Mouse (Mus musculus): ENCODE results near the gene Cmc1. TPM values are rescaled to one million over a fixed set of nuclear protein-coding genes. Genes with fewer than 3 reads are reported as not detected.
"Not testable (repeated sequence)": the region's sequence is repeated elsewhere in the genome, so short reads cannot be mapped to it uniquely, and the experiment has no call there.

Cmc1 gene
- polyA plus RNA-seq, 1 experiment = 18.5 TPM

- H3K4me3 ChIP-seq (ENCODE audit: insufficient read depth, poor library complexity, severe bottlenecking) = no peak overlapping the region
- H3K79me2 ChIP-seq (ENCODE audit: control insufficient read depth, insufficient read depth) = no peaks in the 10 kb centered on the region
- no peak for TF ChIP-seq FOSL1 (IDR thresholded peaks at IDR 0.05; ENCODE audit: insufficient read depth, low read length, poor library complexity, severe bottlenecking)
- no peak for TF ChIP-seq USF1 (IDR thresholded peaks at IDR 0.05; ENCODE audit: low read depth)
- TF ChIP-seq CTCF (IDR thresholded peaks at IDR 0.05; ENCODE audit: control insufficient read depth, insufficient read depth, insufficient read length) = no peak
- no peak for TF ChIP-seq CEBPB (IDR thresholded peaks at IDR 0.05; ENCODE audit: low read depth)
- no peak for TF ChIP-seq MYOG (IDR thresholded peaks at IDR 0.05; ENCODE audit: control insufficient read depth, extremely low read depth, insufficient read length)
- TF ChIP-seq MYOD1 (IDR thresholded peaks at IDR 0.05; ENCODE audit: control insufficient read depth, insufficient read length, low read depth) = no peak
- TF ChIP-seq MAX (IDR thresholded peaks at IDR 0.05) = no peak
- no peaks in the 10 kb centered on the region for H3K36me3 ChIP-seq (ENCODE audit: control insufficient read depth, insufficient read depth)
- no peaks in the 10 kb centered on the region for H3K79me3 ChIP-seq (ENCODE audit: low read depth)
- H3K27me3 ChIP-seq (ENCODE audit: control insufficient read depth, insufficient read depth, insufficient read length) = no peaks in the 10 kb centered on the region
- H3ac ChIP-seq (ENCODE audit: control insufficient read depth, insufficient read length, low read depth) = no peak overlapping the region
Measured at GRCm38 (mm10) chr9:118158201-118158600, 8.2 kb upstream of the Cmc1 start.

- H3K79me3 ChIP-seq (ENCODE audit: low read depth) = no peaks in the 10 kb centered on the region
- H3K4me3 ChIP-seq (ENCODE audit: insufficient read depth, poor library complexity, severe bottlenecking) = no peak overlapping the region
- TF ChIP-seq FOSL1 (IDR thresholded peaks at IDR 0.05; ENCODE audit: insufficient read depth, low read length, poor library complexity, severe bottlenecking) = no peak
- no peak for TF ChIP-seq MAX (IDR thresholded peaks at IDR 0.05)
- no peak for TF ChIP-seq USF1 (IDR thresholded peaks at IDR 0.05; ENCODE audit: low read depth)
- no peak for TF ChIP-seq MYOD1 (IDR thresholded peaks at IDR 0.05; ENCODE audit: control insufficient read depth, insufficient read length, low read depth)
- no peak for TF ChIP-seq MYOG (IDR thresholded peaks at IDR 0.05; ENCODE audit: control insufficient read depth, extremely low read depth, insufficient read length)
- no peak for TF ChIP-seq CTCF (IDR thresholded peaks at IDR 0.05; ENCODE audit: control insufficient read depth, insufficient read depth, insufficient read length)
- no peak for TF ChIP-seq CEBPB (IDR thresholded peaks at IDR 0.05; ENCODE audit: low read depth)
- no peaks in the 10 kb centered on the region for H3K79me2 ChIP-seq (ENCODE audit: control insufficient read depth, insufficient read depth)
- H3K36me3 ChIP-seq (ENCODE audit: control insufficient read depth, insufficient read depth) = no peaks in the 10 kb centered on the region
- no peaks in the 10 kb centered on the region for H3K27me3 ChIP-seq (ENCODE audit: control insufficient read depth, insufficient read depth, insufficient read length)
- no peak overlapping the region for H3ac ChIP-seq (ENCODE audit: control insufficient read depth, insufficient read length, low read depth)
Measured at GRCm38 (mm10) chr9:118157234-118157633, 7.3 kb upstream of the Cmc1 start.

DNA sequence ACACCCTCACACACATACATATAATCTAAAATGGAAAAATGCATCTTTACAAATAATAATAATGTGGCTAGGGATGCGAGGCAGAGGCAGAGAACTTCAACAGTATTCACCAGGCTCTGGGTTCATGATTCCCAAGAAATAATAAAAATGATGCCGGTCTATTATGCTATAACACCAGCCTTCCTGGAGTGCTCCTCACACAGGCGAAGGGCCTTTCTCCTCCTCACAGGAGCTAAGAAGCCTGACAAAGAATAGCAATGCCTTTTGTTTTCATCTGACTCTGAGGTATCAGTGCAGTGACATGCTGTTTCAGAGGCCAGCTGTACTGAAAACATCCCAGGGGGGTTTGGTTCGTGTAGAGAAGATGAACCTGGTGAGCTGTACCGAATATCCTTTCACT is 4.7 kb upstream of the Cmc1 start:
- no peak for TF ChIP-seq CTCF (IDR thresholded peaks at IDR 0.05; ENCODE audit: control insufficient read depth, insufficient read depth, insufficient read length)
- no peak for TF ChIP-seq MYOD1 (IDR thresholded peaks at IDR 0.05; ENCODE audit: control insufficient read depth, insufficient read length, low read depth)
- no peak for TF ChIP-seq MYOG (IDR thresholded peaks at IDR 0.05; ENCODE audit: control insufficient read depth, extremely low read depth, insufficient read length)
- Histone ChIP-seq H3K79me3 (ENCODE audit: low read depth) (no peaks in the 10 kb centered on the region), H3K4me3 (ENCODE audit: insufficient read depth, poor library complexity, severe bottlenecking) (no peak overlapping the region), H3K79me2 (ENCODE audit: control insufficient read depth, insufficient read depth) (no peaks in the 10 kb centered on the region), H3K27me3 (ENCODE audit: control insufficient read depth, insufficient read depth, insufficient read length) (no peaks in the 10 kb centered on the region), H3ac (ENCODE audit: control insufficient read depth, insufficient read length, low read depth) (no peak overlapping the region), H3K36me3 (ENCODE audit: control insufficient read depth, insufficient read depth) (no peaks in the 10 kb centered on the region)

GRCm38 (mm10) chr9:118151221-118151507 is 1.2 kb upstream of the Cmc1 start:
- no peak overlapping the region for H3ac ChIP-seq (ENCODE audit: control insufficient read depth, insufficient read length, low read depth)
- peaks cover 14% of the 10 kb centered on the region for H3K79me2 ChIP-seq (ENCODE audit: control insufficient read depth, insufficient read depth)
- TF ChIP-seq USF1 (IDR thresholded peaks at IDR 0.05; ENCODE audit: low read depth) (no peak), MYOG (IDR thresholded peaks at IDR 0.05; ENCODE audit: control insufficient read depth, extremely low read depth, insufficient read length) (no peak), MYOD1 (IDR thresholded peaks at IDR 0.05; ENCODE audit: control insufficient read depth, insufficient read length, low read depth) (no peak)
- H3K79me3 ChIP-seq (ENCODE audit: low read depth) = no peaks in the 10 kb centered on the region
- no peaks in the 10 kb centered on the region for H3K27me3 ChIP-seq (ENCODE audit: control insufficient read depth, insufficient read depth, insufficient read length)
- H3K36me3 ChIP-seq (ENCODE audit: control insufficient read depth, insufficient read depth) = no peaks in the 10 kb centered on the region
- no peak overlapping the region for H3K4me3 ChIP-seq (ENCODE audit: insufficient read depth, poor library complexity, severe bottlenecking)

- no peak overlapping the region for H3K4me3 ChIP-seq (ENCODE audit: insufficient read depth, poor library complexity, severe bottlenecking)
- H3ac ChIP-seq (ENCODE audit: control insufficient read depth, insufficient read length, low read depth) = no peak overlapping the region
- H3K79me2 ChIP-seq (ENCODE audit: control insufficient read depth, insufficient read depth) = peaks cover 14% of the 10 kb centered on the region
- H3K36me3 ChIP-seq (ENCODE audit: control insufficient read depth, insufficient read depth) = no peaks in the 10 kb centered on the region
- H3K27me3 ChIP-seq (ENCODE audit: control insufficient read depth, insufficient read depth, insufficient read length) = no peaks in the 10 kb centered on the region
- H3K79me3 ChIP-seq (ENCODE audit: low read depth) = no peaks in the 10 kb centered on the region
- TF ChIP-seq FOSL1 (IDR thresholded peaks at IDR 0.05; ENCODE audit: insufficient read depth, low read length, poor library complexity, severe bottlenecking) (no peak), CTCF (IDR thresholded peaks at IDR 0.05; ENCODE audit: control insufficient read depth, insufficient read depth, insufficient read length) (no peak), CEBPB (IDR thresholded peaks at IDR 0.05; ENCODE audit: low read depth) (no peak), MAX (IDR thresholded peaks at IDR 0.05) (no peak), MYOD1 (IDR thresholded peaks at IDR 0.05; ENCODE audit: control insufficient read depth, insufficient read length, low read depth) (no peak), MYOG (IDR thresholded peaks at IDR 0.05; ENCODE audit: control insufficient read depth, extremely low read depth, insufficient read length) (no peak), USF1 (IDR thresholded peaks at IDR 0.05; ENCODE audit: low read depth) (no peak)
Measured at GRCm38 (mm10) chr9:118150429-118151220, 648 bp upstream of the Cmc1 start.

DNA sequence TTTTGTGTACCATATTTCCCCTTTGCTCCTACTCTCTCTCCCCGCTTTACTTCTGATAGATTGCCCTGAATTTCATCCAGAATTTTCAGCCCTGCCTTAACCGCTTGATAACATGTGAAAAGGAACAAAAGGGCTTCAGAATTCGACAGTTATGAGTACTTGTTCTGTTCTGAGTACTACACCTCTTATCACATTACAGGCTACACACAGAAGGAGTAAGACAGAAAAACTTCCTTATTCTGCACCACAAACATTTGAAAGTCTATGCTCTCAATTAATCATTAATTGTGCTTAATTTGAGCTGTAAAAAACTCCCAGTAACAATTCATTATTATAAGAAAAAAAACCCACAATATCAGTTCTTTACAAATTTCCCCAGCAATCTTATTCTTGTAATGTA is 9.6 kb downstream of the Cmc1 start:
- H3K79me2 ChIP-seq (ENCODE audit: control insufficient read depth, insufficient read depth); H3K4me3 ChIP-seq (ENCODE audit: insufficient read depth, poor library complexity, severe bottlenecking); H3K36me3 ChIP-seq (ENCODE audit: control insufficient read depth, insufficient read depth); H3K79me3 ChIP-seq (ENCODE audit: low read depth); H3K27me3 ChIP-seq (ENCODE audit: control insufficient read depth, insufficient read depth, insufficient read length); H3ac ChIP-seq (ENCODE audit: control insufficient read depth, insufficient read length, low read depth): not testable (repeated sequence)
